Mouse (Mus musculus): ENCODE results near the gene Trpc5.

Gene Trpc5

DNA sequence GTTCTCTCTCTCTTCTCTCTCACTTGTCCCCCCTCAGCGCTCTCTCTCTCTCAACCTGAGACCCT, at the start of gene Trpc5:
Gene Trpc5 (minus strand): TSS at position 39 of the 65 bp plus-strand sequence.
- DNase-seq: no peak

DNA sequence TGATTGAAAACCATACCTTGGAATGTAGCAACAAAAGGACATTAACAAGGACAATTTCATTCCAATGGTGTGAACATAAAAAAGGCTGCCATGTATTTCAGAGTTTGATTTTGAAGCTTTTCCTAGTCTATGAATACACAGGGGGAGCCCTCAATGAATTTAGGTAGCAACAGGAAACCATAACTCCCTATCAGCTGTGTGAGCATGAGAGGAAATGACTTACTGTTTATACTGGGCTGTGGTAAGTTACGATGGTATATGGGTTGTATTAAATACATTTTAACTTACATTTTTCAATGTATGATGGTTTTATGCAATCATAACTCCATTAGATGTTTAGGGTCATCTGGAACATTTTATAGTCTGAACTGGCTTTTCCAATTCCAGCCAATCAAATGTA, 28.4 kb upstream of the Trpc5 start:
- no peak for DNase-seq

DNA sequence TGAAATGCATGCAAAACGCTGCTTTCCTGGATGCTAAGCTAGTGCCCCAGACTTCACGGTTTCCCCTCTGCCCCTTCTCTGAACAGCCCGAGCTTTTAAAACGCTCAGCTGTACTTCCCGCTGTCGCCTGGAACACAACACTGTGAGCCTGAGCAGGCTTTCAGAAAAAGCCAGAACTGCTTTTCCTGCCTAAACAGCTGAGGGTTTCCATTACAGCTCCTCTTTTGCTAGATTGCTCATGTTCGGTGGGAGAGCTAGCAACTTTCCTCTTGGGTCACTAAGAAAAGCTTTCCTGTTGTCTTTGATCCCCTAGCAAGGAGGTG, 1.8 kb upstream of the Trpc5 start:
- no peak for DNase-seq

- no peak for DNase-seq
Observed at GRCm38 (mm10) chrX:144689119-144689858, 1.3 kb upstream of the Trpc5 start.

DNA sequence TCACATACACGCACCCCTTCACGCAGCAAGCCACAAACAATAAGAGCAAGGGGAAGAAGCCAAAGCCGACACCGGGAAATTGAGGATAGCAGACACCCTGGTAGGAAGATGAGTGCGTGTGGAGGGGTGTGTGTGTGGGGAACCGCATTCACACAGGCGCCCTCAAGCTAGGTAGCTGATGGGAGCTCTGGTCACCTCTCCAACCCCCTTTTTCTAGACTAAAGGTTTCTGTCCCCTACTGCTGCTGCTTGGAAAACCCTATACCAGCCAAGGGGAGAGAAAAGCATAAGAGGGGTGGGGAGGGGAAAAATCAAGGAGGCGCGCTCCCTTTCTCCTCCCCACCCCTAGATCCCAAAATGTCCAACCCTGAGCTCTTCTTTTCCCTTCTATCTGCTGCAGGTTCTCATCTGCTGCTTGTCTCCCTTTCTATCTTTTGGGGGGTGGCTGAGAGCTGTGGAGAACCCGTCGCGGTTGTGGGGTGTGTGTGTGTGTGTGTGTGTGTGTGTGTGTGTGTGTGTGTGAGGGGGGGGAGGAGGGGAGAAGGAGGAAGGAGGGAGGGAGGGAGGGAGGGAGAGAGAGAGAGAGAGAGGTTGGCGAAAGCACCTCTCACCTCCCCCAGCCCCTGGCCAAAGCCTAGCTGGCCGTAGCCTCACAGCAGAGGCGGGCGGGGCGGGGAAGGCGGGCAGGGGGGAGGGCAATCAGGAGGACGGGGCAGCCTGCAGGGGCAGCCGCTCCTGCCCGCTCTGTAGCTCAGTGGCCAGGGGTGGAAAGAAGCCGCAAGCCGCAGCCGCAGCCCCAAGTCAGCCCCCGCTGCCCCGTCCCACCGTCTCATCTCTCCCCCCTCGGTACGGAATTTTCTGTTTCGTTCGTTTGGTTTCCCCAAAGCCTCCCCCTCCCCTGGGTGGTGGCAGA, 483 bp upstream of the Trpc5 start, which contains the start of gene Rtl4:
Gene Rtl4 (plus strand): TSS at position 701 of the 912 bp plus-strand sequence.
- DNase-seq: no peak

- DNase-seq: no peak
Observed at GRCm38 (mm10) chrX:144687742-144688141, 238 bp downstream of the Trpc5 start.

DNA sequence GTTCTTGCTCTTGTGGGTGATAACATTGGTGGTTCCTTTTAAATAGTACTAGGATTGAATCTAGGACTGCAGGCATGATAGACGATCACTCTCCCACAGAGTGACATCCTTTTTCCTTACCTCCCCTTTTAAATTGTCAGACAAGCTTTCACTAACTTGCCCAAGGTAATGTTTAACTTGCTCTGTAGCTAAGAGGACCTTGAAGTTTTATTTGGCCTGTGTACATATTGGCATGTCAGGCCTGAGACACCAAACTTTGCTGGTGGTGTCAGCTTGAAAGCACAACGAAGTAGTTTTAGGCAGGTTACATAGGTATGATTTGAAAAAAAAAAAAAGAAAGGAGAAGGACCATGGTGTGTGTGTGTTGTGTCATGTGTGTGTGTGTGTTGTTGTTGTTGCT, 35.8 kb downstream of the Trpc5 start:
- DNase-seq: no peak

- DNase-seq: peak; percentile 1
Observed at GRCm38 (mm10) chrX:144645394-144645793, 42.6 kb downstream of the Trpc5 start.

GRCm38 (mm10) chrX:144644756-144645155, 43.2 kb downstream of the Trpc5 start:
- no peak for DNase-seq

- no peak for DNase-seq
Observed at GRCm38 (mm10) chrX:144612753-144613152, 75.2 kb downstream of the Trpc5 start.

DNA sequence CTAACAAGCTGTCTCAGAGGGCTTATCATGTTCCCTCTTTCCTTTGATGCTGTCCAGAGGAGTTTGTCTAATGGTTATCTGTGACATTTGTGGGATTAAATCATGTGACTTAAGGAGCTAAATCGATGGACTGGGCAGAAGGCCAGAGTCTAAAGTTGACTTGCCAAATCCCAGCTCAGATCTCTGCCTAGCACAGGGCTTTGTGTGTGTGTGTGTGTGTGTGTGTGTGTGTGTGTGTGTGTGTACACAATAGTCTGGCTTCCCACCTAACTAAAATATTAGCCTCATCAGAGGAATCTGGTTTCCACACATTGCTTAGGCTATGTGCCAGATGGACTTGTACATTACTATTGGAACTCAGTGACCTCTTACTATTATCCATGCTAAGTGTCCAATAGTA, 151.5 kb downstream of the Trpc5 start:
- DNase-seq: no peak

DNA sequence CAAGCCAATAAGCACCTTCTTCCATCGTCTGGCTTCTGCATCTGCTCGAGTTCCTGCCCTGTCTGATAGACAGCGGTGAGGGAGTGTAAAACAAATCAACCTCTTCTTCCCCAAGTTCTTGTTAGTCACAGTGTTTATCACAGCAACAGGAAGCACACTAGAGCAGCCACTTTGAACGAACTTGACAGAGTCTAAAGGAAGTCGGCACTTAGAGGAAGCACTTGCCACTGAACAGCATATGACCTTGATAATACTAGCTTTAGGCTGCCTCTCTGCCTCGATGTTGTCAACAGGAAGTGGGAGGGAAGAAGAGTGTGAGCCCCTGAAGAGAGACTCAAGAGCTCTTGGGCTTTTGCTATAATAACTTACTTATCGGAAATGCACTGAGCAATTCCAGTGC, 161.9 kb downstream of the Trpc5 start:
- DNase-seq: peak; percentile 0

- DNase-seq: no peak
Observed at GRCm38 (mm10) chrX:144523239-144523638, 164.7 kb downstream of the Trpc5 start.

DNA sequence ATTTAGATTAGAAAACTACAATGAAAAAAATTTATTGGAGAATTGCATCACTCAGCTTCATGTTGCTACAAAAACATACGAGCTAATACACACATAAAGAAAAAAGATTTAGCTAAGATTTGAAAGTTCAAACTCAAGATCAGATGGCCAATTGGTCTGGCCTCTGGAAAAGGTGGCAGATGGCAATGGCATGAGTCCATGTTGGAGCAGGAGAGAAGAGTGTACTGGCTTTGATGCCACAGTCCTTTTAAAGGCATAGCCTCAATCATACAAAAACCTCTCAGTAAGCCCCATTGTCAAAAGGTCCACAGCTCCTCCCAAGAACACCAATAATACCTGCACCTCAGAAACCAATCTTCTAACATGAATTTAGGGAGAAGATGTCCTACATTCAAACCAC, 196.6 kb downstream of the Trpc5 start:
- no peak for DNase-seq

GRCm38 (mm10) chrX:144464416-144464815, 223.6 kb downstream of the Trpc5 start:
- no peak for DNase-seq

- no peak for DNase-seq
Observed at GRCm38 (mm10) chrX:144456281-144456680, 231.7 kb downstream of the Trpc5 start, which contains the start of gene Trpc5os. TSS of gene Trpc5os (plus strand) at chrX:144456581.

DNA sequence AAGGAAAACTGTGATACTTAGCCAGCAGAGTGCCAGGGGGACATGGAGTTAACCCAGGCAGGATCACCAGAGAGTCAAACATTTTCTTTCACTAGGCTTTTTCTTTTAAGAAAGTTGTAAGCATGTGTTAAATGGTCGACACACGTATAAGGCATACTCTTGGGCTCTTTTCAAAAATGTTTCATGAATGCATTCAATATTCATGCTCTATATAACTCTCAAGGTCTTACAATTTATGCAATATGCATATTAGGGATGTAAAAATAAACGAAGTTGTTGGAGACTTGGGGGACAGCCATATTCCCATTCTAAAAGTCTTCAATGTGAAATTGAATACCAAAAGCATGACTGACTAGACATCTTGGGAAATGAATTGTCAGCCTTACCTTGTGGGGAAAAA, 264.1 kb downstream of the Trpc5 start:
- no peak for DNase-seq

GRCm38 (mm10) chrX:144421091-144421490, 266.9 kb downstream of the Trpc5 start:
- DNase-seq: no peak

- no peak for DNase-seq
Observed at GRCm38 (mm10) chrX:144420259-144420658, 267.7 kb downstream of the Trpc5 start.

GRCm38 (mm10) chrX:144408036-144408435, 279.9 kb downstream of the Trpc5 start:
- peak; percentile 13 for DNase-seq

GRCm38 (mm10) chrX:144403526-144403925, 284.5 kb downstream of the Trpc5 start:
- DNase-seq: peak; percentile 23

- DNase-seq: no peak
Observed at GRCm38 (mm10) chrX:144374196-144374595, 313.8 kb downstream of the Trpc5 start.

DNA sequence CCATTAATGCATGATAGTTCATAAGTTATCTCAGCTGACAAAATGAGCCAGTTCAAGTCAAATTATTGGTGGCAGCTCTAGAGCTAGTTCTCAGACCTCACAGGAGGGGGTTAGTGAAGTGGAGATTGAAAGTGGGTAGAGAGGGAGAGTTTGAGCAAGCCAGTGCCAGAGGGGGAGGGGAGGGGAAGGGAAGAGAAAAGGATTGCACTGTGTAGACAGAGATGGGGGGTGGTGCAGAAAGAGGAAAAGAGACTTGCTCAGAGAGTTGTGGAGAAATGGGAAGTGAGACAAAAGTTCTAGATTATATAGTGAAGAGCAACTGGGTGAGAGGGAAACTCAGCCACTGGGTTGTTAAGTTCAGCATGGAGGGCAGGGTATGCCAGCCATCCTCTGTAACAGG, 349.6 kb downstream of the Trpc5 start:
- DNase-seq: no peak

DNA sequence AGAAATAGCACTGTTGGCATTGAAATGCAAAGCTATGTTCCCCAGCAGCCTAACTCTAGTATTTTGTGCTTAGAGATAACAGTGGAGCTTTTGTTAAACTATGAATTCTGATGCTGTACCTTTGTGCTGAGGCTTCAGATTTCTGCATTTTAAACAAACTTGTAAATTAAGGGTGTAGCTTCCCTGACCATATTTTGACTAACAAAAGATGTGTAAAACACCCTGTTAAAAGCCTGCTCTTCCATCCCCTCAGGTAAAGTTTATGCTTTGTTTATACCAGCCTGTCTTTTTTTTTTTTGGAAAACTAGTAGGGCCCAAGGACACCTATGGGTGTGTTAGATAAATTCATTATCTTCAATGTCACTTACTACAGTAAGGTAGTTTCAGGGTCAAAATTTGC, 350.0 kb downstream of the Trpc5 start:
- DNase-seq: no peak
